Mouse (Mus musculus) forebrain, embryonic 13.5 days (tissue): ENCODE results near the gene Tmem269. TPM values are rescaled to one million over a fixed set of nuclear protein-coding genes. Genes with fewer than 3 reads are reported as not detected.
A peak's percentile ranks its signal among the peaks of the same experiment; 100 is the strongest.

Source experiments
- ATAC-seq: fragments of 200-750 bp; cut with Nextera tagmentation; 2 replicates; pipeline ENCODE4 v1.8.0; 2017
- H3K27ac ChIP-seq: fragments of 300-500 bp; sonication (generic); 2 replicates; pipeline ENCODE4 v1.5.1; 2015; ENCODE audit warnings: inconsistent platforms, mild to moderate bottlenecking, moderate library complexity
- H3K27me3 ChIP-seq: fragments of 300-500 bp; sonication (generic); 2 replicates; pipeline ENCODE4 v1.6.1; 2015; ENCODE audit warnings: mild to moderate bottlenecking, inconsistent platforms
- H3K36me3 ChIP-seq: fragments of 300-500 bp; sonication (generic); 2 replicates; pipeline ENCODE4 v1.6.1; 2015; ENCODE audit warnings: mild to moderate bottlenecking, inconsistent platforms; ENCODE audit not compliant: poor library complexity, severe bottlenecking
- H3K4me1 ChIP-seq: fragments of 300-500 bp; sonication (generic); 2 replicates; pipeline ENCODE4 v1.6.1; 2015; ENCODE audit warnings: inconsistent platforms
- H3K4me2 ChIP-seq: fragments of 300-500 bp; sonication (generic); 2 replicates; pipeline ENCODE4 v1.6.1; 2015; ENCODE audit warnings: inconsistent platforms, mild to moderate bottlenecking, moderate library complexity
- H3K4me3 ChIP-seq: fragments of 300-500 bp; sonication (generic); 2 replicates; pipeline ENCODE4 v1.5.1; 2015; ENCODE audit warnings: mild to moderate bottlenecking, inconsistent platforms
- H3K9ac ChIP-seq: fragments of 300-500 bp; sonication (generic); 2 replicates; pipeline ENCODE4 v1.6.1; 2015; ENCODE audit warnings: mild to moderate bottlenecking, inconsistent platforms
- H3K9me3 ChIP-seq: fragments of 300-500 bp; sonication (generic); replicated peaks from 2 replicates; pipeline ENCODE4 v1.6.1; 2016; ENCODE audit warnings: inconsistent platforms
- WGBS: fragments of 180-500 bp; shearing (Covaris S2); methylation state at CpG from one replicate; pipeline ENCODE4 v1.1.7; 2015; 5-methylcytosine and 5-hydroxymethylcytosine counted together
- polyA plus RNA-seq: library from polyadenylated mRNA; unstranded; fragments of >200 nt; fragmentation: Nextera tagmentation; extraction: Ambion mirVana; gene quantifications from 2 replicates; pipeline ENCODE4 v1.2.1, GENCODE M21; 2015

Tmem269 gene
- polyA plus RNA-seq, 1 experiment from 2014 or later, result not detected

- Histone ChIP-seq H3K27ac (no peak overlapping the region), H3K9ac (peak overlapping the region; percentile 87), H3K4me1 (peaks cover 16% of the 10 kb centered on the region), H3K27me3 (no peaks in the 10 kb centered on the region), H3K36me3 (peaks cover 29% of the 10 kb centered on the region), H3K9me3 (no peaks in the 10 kb centered on the region), H3K4me3 (peak overlapping the region; percentile 79), H3K4me2 (peak overlapping the region; percentile 86)
- ATAC-seq, result no peak
- 44% methylated on average over 18 of the region's 18 CpGs for WGBS
These were observed 44.9 kb downstream of the Tmem269 start for GRCm38 (mm10) chr4:119172919-119173650.

- Histone ChIP-seq H3K4me3 (no peak overlapping the region), H3K9me3 (no peaks in the 10 kb centered on the region), H3K4me1 (peaks cover 9% of the 10 kb centered on the region), H3K27ac (no peak overlapping the region), H3K36me3 (peaks cover 30% of the 10 kb centered on the region), H3K9ac (no peak overlapping the region), H3K27me3 (no peaks in the 10 kb centered on the region), H3K4me2 (no peak overlapping the region)
- WGBS, result under 1% methylated on average over 4 of the region's 4 CpGs
- ATAC-seq, result peak; percentile 55; the same call in 1 of the 2 replicates
These were observed 50.4 kb downstream of the Tmem269 start for GRCm38 (mm10) chr4:119167663-119168062.

- WGBS, result 89% methylated on average over 4 of the region's 4 CpGs
- no peak for ATAC-seq
- no peaks in the 10 kb centered on the region for H3K9me3 ChIP-seq
These were observed 50.9 kb downstream of the Tmem269 start for GRCm38 (mm10) chr4:119167068-119167467.

GRCm38 (mm10) chr4:119165916-119166315 is 52.1 kb downstream of the Tmem269 start:
- H3K9ac ChIP-seq, result no peak overlapping the region
- WGBS, result 85% methylated on average over 7 of the region's 7 CpGs
- ATAC-seq, result no peak

More at GRCm38 (mm10) chr4:119167068-119167467, 50.9 kb downstream of the Tmem269 start:
- H3K4me2 ChIP-seq, result no peak overlapping the region
- H3K36me3 ChIP-seq, result peaks cover 30% of the 10 kb centered on the region
- H3K4me1 ChIP-seq, result 0 out of 2 replicates have a peak, but pooled peaks cover 4% of the 10 kb centered on the region
- H3K27me3 ChIP-seq, result no peaks in the 10 kb centered on the region
- no peak overlapping the region for H3K4me3 ChIP-seq
- no peak overlapping the region for H3K27ac ChIP-seq
- H3K9ac ChIP-seq, result no peak overlapping the region

GRCm38 (mm10) chr4:119162990-119163389 is 55.0 kb downstream of the Tmem269 start:
- Histone ChIP-seq H3K4me3 (no peak overlapping the region), H3K4me1 (no peaks in the 10 kb centered on the region), H3K27ac (no peak overlapping the region), H3K9ac (no peak overlapping the region), H3K9me3 (no peaks in the 10 kb centered on the region), H3K4me2 (no peak overlapping the region), H3K27me3 (no peaks in the 10 kb centered on the region), H3K36me3 (0 out of 2 replicates have a peak, but pooled peaks cover under 1% of the 10 kb centered on the region)
- 78% methylated on average over 4 of the region's 4 CpGs for WGBS
- no peak for ATAC-seq

More at GRCm38 (mm10) chr4:119165916-119166315, 52.1 kb downstream of the Tmem269 start:
- no peaks in the 10 kb centered on the region for H3K4me1 ChIP-seq
- peaks cover 30% of the 10 kb centered on the region for H3K36me3 ChIP-seq
- no peaks in the 10 kb centered on the region for H3K9me3 ChIP-seq
- H3K4me3 ChIP-seq, result no peak overlapping the region
- H3K4me2 ChIP-seq, result no peak overlapping the region
- H3K27me3 ChIP-seq, result no peaks in the 10 kb centered on the region
- H3K27ac ChIP-seq, result no peak overlapping the region

GRCm38 (mm10) chr4:119161358-119161757 is 56.7 kb downstream of the Tmem269 start:
- Histone ChIP-seq H3K4me3 (no peak overlapping the region), H3K27ac (no peak overlapping the region), H3K9me3 (no peaks in the 10 kb centered on the region), H3K4me2 (no peak overlapping the region), H3K36me3 (no peaks in the 10 kb centered on the region), H3K4me1 (no peaks in the 10 kb centered on the region), H3K9ac (no peak overlapping the region), H3K27me3 (no peaks in the 10 kb centered on the region)
- no peak for ATAC-seq
- 83% methylated on average over 3 of the region's 3 CpGs for WGBS

GRCm38 (mm10) chr4:119157891-119158290 is 60.1 kb downstream of the Tmem269 start:
- no peak for ATAC-seq
- no peaks in the 10 kb centered on the region for H3K27me3 ChIP-seq
- 91% methylated on average over 5 of the region's 5 CpGs for WGBS

GRCm38 (mm10) chr4:119157186-119157585 is 60.8 kb downstream of the Tmem269 start:
- whole genome bisulfite sequencing, result 39% methylated on average over 2 of the region's 2 CpGs
- Histone ChIP-seq H3K4me3 (no peak overlapping the region), H3K4me2 (no peak overlapping the region), H3K36me3 (no peaks in the 10 kb centered on the region), H3K9ac (no peak overlapping the region), H3K4me1 (no peaks in the 10 kb centered on the region), H3K27ac (no peak overlapping the region), H3K27me3 (no peaks in the 10 kb centered on the region), H3K9me3 (no peaks in the 10 kb centered on the region)
- no peak for ATAC-seq

More at GRCm38 (mm10) chr4:119157891-119158290, 60.1 kb downstream of the Tmem269 start:
- Histone ChIP-seq H3K36me3 (no peaks in the 10 kb centered on the region), H3K4me1 (no peaks in the 10 kb centered on the region), H3K4me2 (no peak overlapping the region), H3K9me3 (no peaks in the 10 kb centered on the region), H3K4me3 (no peak overlapping the region), H3K27ac (no peak overlapping the region), H3K9ac (no peak overlapping the region)

Other genes starting within 250 kb of the Tmem269 start
- gene Slc2a1, start 109.5 kb downstream of the Tmem269 start, polyA plus RNA-seq, result 95.4 and 96.2 TPM in 2 replicates
- 9.1 and 9.3 TPM in 2 replicates for gene Zfp691, start 44.0 kb downstream of the Tmem269 start, polyA plus RNA-seq
- gene Ermap, start 28.2 kb downstream of the Tmem269 start, polyA plus RNA-seq, result 0.87 and 2.1 TPM in 2 replicates
- gene Svbp, start 22.9 kb downstream of the Tmem269 start, polyA plus RNA-seq, result 212 and 215 TPM in 2 replicates
- gene AU022252, start 14.5 kb upstream of the Tmem269 start, polyA plus RNA-seq, result 28.0 and 30.9 TPM in 2 replicates
- gene P3h1, start 14.7 kb upstream of the Tmem269 start, polyA plus RNA-seq, result 7.6 and 8.1 TPM in 2 replicates
- gene Cldn19, start 37.2 kb upstream of the Tmem269 start, polyA plus RNA-seq, result 0.18 TPM in 2 replicates
- gene Ybx1, start 76.4 kb upstream of the Tmem269 start, polyA plus RNA-seq, result 763 and 887 TPM in 2 replicates
- gene Ppih, start 102.3 kb upstream of the Tmem269 start, polyA plus RNA-seq, result 101 and 123 TPM in 2 replicates
- gene Ccdc30, start 197.3 kb upstream of the Tmem269 start, polyA plus RNA-seq, result 12.4 and 12.5 TPM in 2 replicates
- 15.4 and 17.9 TPM in 2 replicates for gene Ppcs, start 204.2 kb upstream of the Tmem269 start, polyA plus RNA-seq
- gene Zmynd12, start 204.6 kb upstream of the Tmem269 start, polyA plus RNA-seq, result 0.26 and 0.35 TPM in 2 replicates